Mouse (Mus musculus): ENCODE results near the gene Olfr370. TPM values are rescaled to one million over a fixed set of nuclear protein-coding genes. Genes with fewer than 3 reads are reported as not detected.

Olfr370 gene
- polyA plus RNA-seq, 1 experiment from 2014 or later = not detected

- WGBS (ENCODE audit: missing documents) = 92% methylated on average over 8 of the region's 8 CpGs
- Histone ChIP-seq H3K4me3 (ENCODE audit: inconsistent target) (no peak overlapping the region), H3K36me3 (ENCODE audit: inconsistent target) (no peaks in the 10 kb centered on the region), H3K27ac (no peak overlapping the region), H3K79me2 (ENCODE audit: inconsistent target) (peaks cover 100% of the 10 kb centered on the region)
Measured at GRCm38 (mm10) chr8:83582226-83582625, 46.6 kb downstream of the Olfr370 start.

DNA sequence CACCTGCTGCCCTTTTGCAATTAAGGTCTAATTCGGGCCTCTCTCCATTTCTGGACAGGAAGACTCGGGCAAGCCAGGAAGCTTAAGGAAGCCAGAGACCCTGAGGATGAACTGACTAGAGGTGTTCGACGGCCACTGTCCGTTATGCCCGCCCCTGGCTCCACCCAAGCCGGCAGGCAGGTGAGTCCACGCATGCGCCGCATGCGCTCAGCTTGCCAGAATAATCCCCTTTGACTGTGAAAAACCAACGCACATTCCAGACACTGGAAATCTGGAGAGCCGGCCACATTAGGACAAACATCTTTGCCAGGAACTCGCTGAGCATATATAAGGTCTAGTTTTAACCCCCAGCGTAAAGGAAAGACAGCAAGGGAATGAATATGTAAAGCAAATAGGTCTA, 47.7 kb downstream of the Olfr370 start:
- H3K27ac ChIP-seq = no peak overlapping the region
- 94% methylated on average over 15 of the region's 15 CpGs for whole genome bisulfite sequencing (ENCODE audit: missing documents)
- peaks cover 100% of the 10 kb centered on the region for H3K79me2 ChIP-seq (ENCODE audit: inconsistent target)
- H3K4me3 ChIP-seq (ENCODE audit: inconsistent target) = no peak overlapping the region
- 0 out of 2 replicates have a peak, but pooled peaks cover under 1% of the 10 kb centered on the region for H3K36me3 ChIP-seq (ENCODE audit: inconsistent target)

GRCm38 (mm10) chr8:83584771-83585170, 49.2 kb downstream of the Olfr370 start:
- no peak overlapping the region for H3K4me3 ChIP-seq (ENCODE audit: inconsistent target)
- peaks cover 100% of the 10 kb centered on the region for H3K79me2 ChIP-seq (ENCODE audit: inconsistent target)
- H3K27ac ChIP-seq = no peak overlapping the region
- WGBS (ENCODE audit: missing documents) = 89% methylated on average over 1 of the region's 1 CpGs
- 0 out of 2 replicates have a peak, but pooled peaks cover 3% of the 10 kb centered on the region for H3K36me3 ChIP-seq (ENCODE audit: inconsistent target)

GRCm38 (mm10) chr8:83585333-83585732, 49.8 kb downstream of the Olfr370 start:
- H3K36me3 ChIP-seq (ENCODE audit: inconsistent target) = 0 out of 2 replicates have a peak, but pooled peaks cover 3% of the 10 kb centered on the region
- H3K79me2 ChIP-seq (ENCODE audit: inconsistent target) = peaks cover 100% of the 10 kb centered on the region
- no peak overlapping the region for H3K27ac ChIP-seq
- 92% methylated on average over 3 of the region's 3 CpGs for WGBS (ENCODE audit: missing documents)
- H3K4me3 ChIP-seq (ENCODE audit: inconsistent target) = no peak overlapping the region

DNA sequence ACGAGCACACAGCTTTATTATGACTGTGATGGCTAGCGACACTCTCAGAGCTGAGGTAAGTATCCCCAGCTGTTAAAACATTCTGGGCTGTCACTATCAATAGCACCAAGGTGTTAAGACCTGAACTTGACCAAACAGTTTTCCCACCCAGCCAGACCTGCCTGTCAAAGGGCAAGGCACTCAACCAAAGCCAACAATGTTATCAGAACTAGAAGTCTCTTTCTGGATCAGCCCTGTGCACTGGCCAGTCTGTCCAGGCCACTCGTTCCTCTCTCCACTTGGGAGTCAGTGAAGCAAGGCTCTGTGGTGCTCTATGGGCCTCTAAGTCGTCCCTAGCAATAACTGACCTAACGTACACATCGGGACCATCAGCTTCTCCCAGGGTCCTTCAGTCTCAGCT, 52.1 kb downstream of the Olfr370 start:
- H3K36me3 ChIP-seq (ENCODE audit: inconsistent target) = 0 out of 2 replicates have a peak, but pooled peaks cover 3% of the 10 kb centered on the region

GRCm38 (mm10) chr8:83588886-83589285, 53.3 kb downstream of the Olfr370 start:
- H3K79me2 ChIP-seq (ENCODE audit: inconsistent target) = peaks cover 100% of the 10 kb centered on the region
- no peak overlapping the region for H3K27ac ChIP-seq
- WGBS (ENCODE audit: missing documents) = 98% methylated on average over 5 of the region's 5 CpGs
- H3K4me3 ChIP-seq (ENCODE audit: inconsistent target) = no peak overlapping the region
- 0 out of 2 replicates have a peak, but pooled peaks cover 3% of the 10 kb centered on the region for H3K36me3 ChIP-seq (ENCODE audit: inconsistent target)

More for the DNA sequence above, 52.1 kb downstream of the Olfr370 start:
- no peak overlapping the region for H3K4me3 ChIP-seq (ENCODE audit: inconsistent target)
- peaks cover 100% of the 10 kb centered on the region for H3K79me2 ChIP-seq (ENCODE audit: inconsistent target)
- WGBS (ENCODE audit: missing documents) = 96% methylated on average over 6 of the region's 6 CpGs
- no peak overlapping the region for H3K27ac ChIP-seq

- Histone ChIP-seq H3K4me3 (ENCODE audit: inconsistent target) (no peak overlapping the region), H3K79me2 (ENCODE audit: inconsistent target) (peaks cover 86% of the 10 kb centered on the region), H3K36me3 (ENCODE audit: inconsistent target) (0 out of 2 replicates have a peak, but pooled peaks cover 3% of the 10 kb centered on the region), H3K27ac (no peak overlapping the region)
- WGBS (ENCODE audit: missing documents) = 89% methylated on average over 7 of the region's 7 CpGs
Measured at GRCm38 (mm10) chr8:83590488-83591023, 55.0 kb downstream of the Olfr370 start.

DNA sequence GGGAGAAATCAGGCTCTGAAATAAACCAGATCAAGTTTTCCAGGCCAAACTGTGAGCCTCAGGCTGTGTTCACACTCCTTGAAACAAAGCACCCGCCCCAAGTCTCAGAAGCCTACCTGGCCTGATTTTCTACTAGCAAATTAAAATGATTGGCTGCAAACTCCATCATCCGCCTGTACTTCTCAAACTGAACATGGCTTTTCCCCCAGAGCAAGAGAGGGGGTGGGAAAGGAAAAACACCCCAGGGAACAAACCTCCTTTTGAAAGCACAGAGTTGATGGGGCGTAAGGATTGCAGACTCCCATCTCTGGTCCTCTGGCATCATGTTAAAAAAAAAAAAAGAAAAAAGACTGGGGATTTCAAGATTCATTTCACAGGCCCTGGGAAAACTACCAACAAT, 57.1 kb downstream of the Olfr370 start:
- WGBS (ENCODE audit: missing documents) = 90% methylated on average over 3 of the region's 3 CpGs
- no peak overlapping the region for H3K27ac ChIP-seq

GRCm38 (mm10) chr8:83593325-83594166, 58.0 kb downstream of the Olfr370 start:
- Histone ChIP-seq H3K79me2 (ENCODE audit: inconsistent target) (peaks cover 56% of the 10 kb centered on the region), H3K27ac (peak overlapping the region; percentile 78), H3K4me3 (ENCODE audit: inconsistent target) (peak overlapping the region; percentile 89), H3K36me3 (ENCODE audit: inconsistent target) (no peaks in the 10 kb centered on the region)
- WGBS (ENCODE audit: missing documents) = 2% methylated on average over 22 of the region's 22 CpGs

More for the DNA sequence above, 57.1 kb downstream of the Olfr370 start:
- Histone ChIP-seq H3K36me3 (ENCODE audit: inconsistent target) (0 out of 2 replicates have a peak, but pooled peaks cover 3% of the 10 kb centered on the region), H3K79me2 (ENCODE audit: inconsistent target) (peaks cover 65% of the 10 kb centered on the region), H3K4me3 (ENCODE audit: inconsistent target) (no peak overlapping the region)

GRCm38 (mm10) chr8:83594167-83595049, 58.8 kb downstream of the Olfr370 start:
- Histone ChIP-seq H3K79me2 (ENCODE audit: inconsistent target) (peaks cover 48% of the 10 kb centered on the region), H3K4me3 (ENCODE audit: inconsistent target) (peak overlapping the region; percentile 89), H3K27ac (peak overlapping the region; percentile 78), H3K36me3 (ENCODE audit: inconsistent target) (no peaks in the 10 kb centered on the region)
- WGBS (ENCODE audit: missing documents) = under 1% methylated on average over 43 of the region's 43 CpGs

Other genes with a start within 250 kb of the Olfr370 start
- not detected in 3 replicates for gene Ucp1, start 245.4 kb upstream of the Olfr370 start, polyA plus RNA-seq (2018)
- gene Elmod2, start 203.3 kb upstream of the Olfr370 start, polyA plus RNA-seq (2018) = 10.1 to 17.8 TPM (median 13.6 TPM) in 3 replicates
- gene Mgat4d, start 187.3 kb upstream of the Olfr370 start, polyA plus RNA-seq (2018) = not detected in 3 replicates
- not detected in 3 replicates for gene Clgn, start 145.9 kb upstream of the Olfr370 start, polyA plus RNA-seq (2018)
- 44.9 to 115 TPM (median 73.0 TPM) in 3 replicates for gene Scoc, start 77.4 kb upstream of the Olfr370 start, polyA plus RNA-seq (2018)
- 83.2 to 159 TPM (median 130 TPM) in 3 replicates for gene Ndufb7, start 30.9 kb downstream of the Olfr370 start, polyA plus RNA-seq (2018)
- 128 to 166 TPM (median 160 TPM) in 3 replicates for gene Tecr, start 72.2 kb downstream of the Olfr370 start, polyA plus RNA-seq (2018)
- 13.5 to 19.5 TPM (median 18.1 TPM) in 3 replicates for gene Dnajb1, start 72.4 kb downstream of the Olfr370 start, polyA plus RNA-seq (2018)
- 61.6 to 92.5 TPM (median 64.4 TPM) in 3 replicates for gene Gipc1, start 116.9 kb downstream of the Olfr370 start, polyA plus RNA-seq (2018)
- gene Ptger1, start 130.9 kb downstream of the Olfr370 start, polyA plus RNA-seq (2018) = 0.59 to 8.8 TPM (median 1.3 TPM) in 3 replicates
- gene Pkn1, start 163.4 kb downstream of the Olfr370 start, polyA plus RNA-seq (2018) = 76.4 to 110 TPM (median 109 TPM) in 3 replicates
- gene Ddx39, start 179.4 kb downstream of the Olfr370 start, polyA plus RNA-seq (2018) = 12.5 to 63.9 TPM (median 26.0 TPM) in 3 replicates
- 33.0 to 180 TPM (median 147 TPM) in 3 replicates for gene Adgre5, start 205.5 kb downstream of the Olfr370 start, polyA plus RNA-seq (2018)

Measured in macrophage (primary cell).